Mouse (Mus musculus) testis, adult 2 months (tissue): Measurements from ENCODE around the gene Hdac8. TPM values are rescaled to one million over a fixed set of nuclear protein-coding genes. Genes with fewer than 3 reads are reported as not detected.

Source experiments
- H3K27ac ChIP-seq: fragments of 200-500 bp; 2 replicates; pipeline ENCODE4 v1.5.1; 2012; ENCODE audit warnings: low read depth, low read length; ENCODE audit not compliant: control insufficient read depth, insufficient read depth
- H3K27me3 ChIP-seq: fragments of 200-500 bp; 2 replicates; pipeline ENCODE4 v1.6.1; 2012; ENCODE audit warnings: mild to moderate bottlenecking, low read length, moderate library complexity; ENCODE audit not compliant: control insufficient read depth, insufficient read depth
- H3K36me3 ChIP-seq: fragments of 200-500 bp; 2 replicates; pipeline ENCODE4 v1.6.1; 2012; ENCODE audit warnings: mild to moderate bottlenecking, low read length; ENCODE audit not compliant: control insufficient read depth, insufficient read depth
- H3K4me1 ChIP-seq: fragments of 200-500 bp; 2 replicates; pipeline ENCODE4 v1.6.1; 2012; ENCODE audit warnings: low read length; ENCODE audit not compliant: control insufficient read depth, insufficient read depth
- H3K4me3 ChIP-seq: fragments of 200-500 bp; 2 replicates; pipeline ENCODE4 v1.5.1; 2012; ENCODE audit warnings: low read depth, mild to moderate bottlenecking, low read length, moderate library complexity, mixed read lengths; ENCODE audit not compliant: control insufficient read depth
- CTCF ChIP-seq: fragments of 200-500 bp; IDR thresholded peaks from 2 replicates; pipeline ENCODE4 v1.5.1; 2012; ENCODE audit warnings: low read depth, mild to moderate bottlenecking, inconsistent platforms, low read length, moderate library complexity; ENCODE audit not compliant: control insufficient read depth, insufficient read depth, insufficient replicate concordance
- POLR2A ChIP-seq: fragments of 200-500 bp; IDR thresholded peaks from 2 replicates; pipeline ENCODE4 v1.6.1; 2012; ENCODE audit warnings: low read depth, mild to moderate bottlenecking, inconsistent platforms, low read length, moderate library complexity; ENCODE audit not compliant: control insufficient read depth
- polyA plus RNA-seq: library from polyadenylated mRNA; depleted of rRNA; stranded (reverse); fragments of >200 nt; gene quantifications from 2 replicates; pipeline ENCODE4 v1.2.3, GENCODE M21; 2012

The Hdac8 gene
- polyA plus RNA-seq, 1 experiment, result 0.89 TPM

DNA sequence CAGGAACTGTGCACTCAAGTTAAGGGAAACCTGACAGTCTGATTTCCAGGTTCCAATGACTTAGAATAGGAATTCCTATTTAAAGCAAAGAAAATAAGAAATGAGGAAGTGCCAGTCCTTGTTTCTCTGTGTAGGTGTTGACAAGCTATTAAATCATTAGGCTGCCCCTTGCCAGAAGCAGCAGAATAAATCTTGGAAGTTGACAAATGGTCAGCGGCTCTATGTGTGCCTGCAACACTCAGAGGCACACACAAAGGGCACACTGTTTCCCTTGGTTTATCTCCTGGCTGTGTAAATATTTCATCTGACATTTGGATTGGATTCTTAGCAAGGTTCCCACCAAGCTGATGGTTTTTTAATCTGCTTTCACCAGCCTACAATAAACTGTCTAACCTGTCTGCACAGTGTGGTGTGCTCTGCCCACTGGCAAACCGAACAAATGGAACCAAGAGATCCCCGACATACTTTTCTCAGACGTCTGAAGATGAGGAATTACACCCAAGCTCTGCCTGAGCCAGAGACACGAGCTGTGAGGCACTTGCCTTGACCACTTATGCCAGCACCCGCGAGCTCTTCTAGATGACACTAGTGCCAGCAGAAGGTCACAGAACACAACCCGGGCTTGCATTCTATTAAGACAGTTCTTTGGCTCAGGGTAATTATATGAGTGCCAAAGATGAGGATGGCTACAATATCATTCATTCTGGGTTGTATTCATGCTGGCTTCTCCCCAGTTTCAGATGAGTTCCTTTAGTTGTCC, 165.6 kb downstream of the Hdac8 start:
- Histone ChIP-seq H3K36me3 (no peaks in the 10 kb centered on the region), H3K4me1 (no peaks in the 10 kb centered on the region), H3K4me3 (no peak overlapping the region), H3K27me3 (no peaks in the 10 kb centered on the region), H3K27ac (no peak overlapping the region)
- TF ChIP-seq CTCF (no peak), POLR2A (no peak)

DNA sequence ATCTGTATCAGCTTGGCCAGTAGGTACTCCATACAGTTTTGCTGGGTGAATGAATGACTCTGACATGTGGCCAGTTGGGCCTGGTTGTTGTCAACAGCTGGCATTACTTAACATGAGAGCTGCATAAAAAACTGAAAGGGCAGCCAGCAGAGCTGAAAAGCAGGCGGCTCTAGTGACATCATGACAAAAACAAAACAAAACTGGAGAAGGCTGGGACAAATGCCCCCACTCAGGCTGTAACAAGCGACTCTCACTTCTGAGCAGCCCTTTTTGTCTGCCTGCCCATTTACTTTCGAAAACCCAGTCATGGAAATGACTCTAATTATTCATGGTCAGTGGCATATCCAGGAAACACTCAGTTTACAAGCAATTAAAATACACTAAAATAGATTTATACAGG, 185.5 kb downstream of the Hdac8 start:
- Histone ChIP-seq H3K27me3 (no peaks in the 10 kb centered on the region), H3K4me1 (no peaks in the 10 kb centered on the region), H3K36me3 (no peaks in the 10 kb centered on the region), H3K27ac (no peak overlapping the region; the same call in 1 of the 2 replicates), H3K4me3 (no peak overlapping the region)
- no peak for TF ChIP-seq POLR2A
- no peak for TF ChIP-seq CTCF

DNA sequence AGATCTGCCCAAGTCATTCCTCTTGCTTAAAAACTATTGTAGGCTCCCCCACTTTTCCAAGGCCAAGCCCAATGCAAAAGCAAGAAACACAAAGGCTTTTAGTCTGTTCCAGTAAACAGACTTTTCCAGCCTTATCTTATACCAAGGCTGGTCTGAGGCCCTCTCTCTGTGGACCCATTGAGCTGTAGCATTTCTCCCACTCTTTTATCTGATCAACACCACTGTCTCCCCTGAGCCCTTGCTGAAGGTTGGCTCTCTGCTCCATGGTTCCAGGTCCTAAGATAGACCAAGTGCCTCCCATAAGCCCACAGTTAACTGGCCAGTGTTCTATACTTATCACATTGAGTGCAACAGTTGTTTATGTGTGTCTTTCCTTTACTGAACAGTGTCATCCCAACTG, 185.9 kb downstream of the Hdac8 start:
- Histone ChIP-seq H3K36me3 (no peaks in the 10 kb centered on the region), H3K4me3 (no peak overlapping the region), H3K27ac (no peak overlapping the region), H3K27me3 (no peaks in the 10 kb centered on the region), H3K4me1 (no peaks in the 10 kb centered on the region)
- TF ChIP-seq POLR2A (no peak), CTCF (no peak)

DNA sequence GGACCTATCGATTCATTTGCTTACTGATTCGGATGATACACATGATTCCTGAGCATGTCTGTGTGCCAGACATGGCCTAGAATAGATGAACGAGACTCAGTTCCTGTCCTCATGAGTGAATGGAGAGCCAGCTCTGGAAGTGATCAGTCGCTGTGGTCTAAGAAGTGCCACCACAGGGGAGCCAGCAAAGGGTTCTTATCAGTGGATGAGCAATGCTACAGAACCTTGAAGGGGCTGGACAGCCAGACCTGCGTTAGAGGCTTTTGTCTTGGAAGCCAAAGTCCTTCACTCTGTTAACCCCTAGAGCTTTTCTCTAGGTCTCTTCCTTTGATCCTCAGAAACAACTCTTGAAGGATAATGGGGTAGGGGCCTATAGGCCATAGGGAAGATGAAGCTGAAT, 186.4 kb downstream of the Hdac8 start:
- no peaks in the 10 kb centered on the region for H3K36me3 ChIP-seq
- TF ChIP-seq POLR2A (no peak), CTCF (no peak)
- no peaks in the 10 kb centered on the region for H3K27me3 ChIP-seq
- no peaks in the 10 kb centered on the region for H3K4me1 ChIP-seq
- H3K27ac ChIP-seq, result no peak overlapping the region
- H3K4me3 ChIP-seq, result no peak overlapping the region

DNA sequence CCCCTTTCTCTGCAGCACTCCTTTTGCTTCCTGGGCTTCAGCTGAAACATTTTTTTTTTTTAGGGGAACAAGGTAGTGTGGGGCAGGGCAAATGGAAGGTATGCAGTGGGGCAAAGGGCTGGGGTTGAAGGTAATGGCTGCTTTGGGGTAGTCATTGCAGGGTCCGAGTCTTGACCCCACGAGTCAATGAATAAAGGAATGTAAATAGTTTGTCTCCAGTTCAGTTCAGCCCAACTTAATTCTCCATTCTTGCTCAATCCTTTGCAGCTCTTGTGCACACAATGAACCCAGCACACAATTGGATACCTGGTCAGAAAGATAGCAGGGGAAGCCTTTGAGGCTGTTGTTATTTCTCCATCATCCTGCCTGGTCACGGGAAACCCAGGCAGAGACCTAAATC, 194.0 kb downstream of the Hdac8 start:
- Histone ChIP-seq H3K36me3 (no peaks in the 10 kb centered on the region), H3K4me3 (no peak overlapping the region), H3K27ac (no peak overlapping the region), H3K27me3 (no peaks in the 10 kb centered on the region), H3K4me1 (no peaks in the 10 kb centered on the region)
- TF ChIP-seq POLR2A (no peak), CTCF (no peak)

DNA sequence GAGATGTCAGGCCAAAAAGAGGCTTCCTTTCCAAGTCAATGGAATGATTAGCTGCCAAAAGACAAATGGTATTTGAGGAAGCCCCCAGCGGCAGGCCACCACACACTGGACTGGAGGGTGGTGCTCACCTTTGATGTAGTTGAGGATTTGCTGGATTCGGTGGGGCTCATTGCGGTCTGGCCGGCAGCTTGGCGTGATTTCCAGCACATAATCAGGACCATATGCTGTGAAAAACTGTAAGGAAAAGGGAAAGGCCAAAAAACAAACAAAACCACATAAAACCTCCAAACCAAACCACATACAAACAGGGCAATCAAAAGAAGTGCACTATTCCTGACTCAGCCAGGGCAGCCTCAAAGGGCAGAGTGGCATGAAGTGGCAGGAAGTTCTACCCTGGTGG, 197.6 kb downstream of the Hdac8 start:
- no peaks in the 10 kb centered on the region for H3K27me3 ChIP-seq
- H3K4me1 ChIP-seq, result 0 out of 2 replicates have a peak, but pooled peaks cover under 1% of the 10 kb centered on the region
- no peak overlapping the region for H3K27ac ChIP-seq
- no peak overlapping the region for H3K4me3 ChIP-seq
- no peaks in the 10 kb centered on the region for H3K36me3 ChIP-seq
- TF ChIP-seq POLR2A, result no peak
- TF ChIP-seq CTCF, result no peak

DNA sequence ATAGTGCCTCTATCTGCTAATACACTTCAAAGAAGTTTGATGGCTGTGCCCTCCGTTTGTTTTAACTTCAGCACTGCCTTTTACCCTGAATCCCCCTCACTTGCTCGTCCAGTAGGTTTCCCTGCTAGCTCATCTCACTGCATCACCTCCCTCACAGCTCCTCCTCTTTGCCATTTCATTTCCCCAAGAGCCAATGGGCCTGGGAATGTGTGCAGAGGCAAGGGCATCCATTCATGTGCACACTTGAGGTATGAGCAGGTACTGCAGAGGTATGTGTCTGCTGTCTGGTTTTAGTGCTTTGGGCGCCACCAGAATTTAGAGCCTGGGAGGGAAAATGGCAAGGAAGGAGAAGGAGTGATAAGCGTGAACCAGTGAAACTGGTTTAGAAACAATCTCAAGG, 199.4 kb downstream of the Hdac8 start:
- no peak overlapping the region for H3K4me3 ChIP-seq
- no peak overlapping the region for H3K27ac ChIP-seq
- H3K27me3 ChIP-seq, result no peaks in the 10 kb centered on the region
- H3K36me3 ChIP-seq, result no peaks in the 10 kb centered on the region
- no peak for TF ChIP-seq CTCF
- TF ChIP-seq POLR2A, result no peak
- H3K4me1 ChIP-seq, result 0 out of 2 replicates have a peak, but pooled peaks cover 2% of the 10 kb centered on the region

DNA sequence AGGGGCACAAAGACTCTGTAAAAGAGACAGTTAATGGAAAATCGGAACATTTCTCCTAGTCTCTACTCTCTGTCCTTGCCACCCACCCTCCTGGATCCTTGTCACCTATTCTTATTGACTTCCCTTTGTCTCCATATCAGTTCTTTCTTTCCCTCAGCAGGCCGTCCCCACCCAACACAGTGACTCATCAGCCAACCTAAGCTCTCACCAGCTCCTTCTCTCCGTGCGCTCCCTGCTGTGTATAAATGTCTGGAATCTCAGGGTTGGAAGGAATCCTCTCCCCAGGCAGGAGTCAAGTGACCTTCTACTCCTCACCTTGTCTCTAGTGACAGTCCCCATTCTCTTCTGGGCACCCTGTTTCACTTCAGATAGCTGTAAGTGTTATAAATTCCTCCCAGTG, 200.2 kb downstream of the Hdac8 start:
- TF ChIP-seq CTCF, result no peak
- no peak for TF ChIP-seq POLR2A
- Histone ChIP-seq H3K36me3 (no peaks in the 10 kb centered on the region), H3K27me3 (no peaks in the 10 kb centered on the region), H3K4me3 (no peak overlapping the region), H3K27ac (no peak overlapping the region), H3K4me1 (0 out of 2 replicates have a peak, but pooled peaks cover 2% of the 10 kb centered on the region)
